Comparison of ENCODE assay signal across 7 mouse cellular contexts in genomic region chr4:40877528-40877927, GRCm38 (mm10). TPM values are rescaled to one million over a fixed set of nuclear protein-coding genes. Genes with fewer than 3 reads are reported as not detected.
DNase-seq lines count a peak whose midpoint lies in the region; ATAC-seq lines count a peak whose summit lies in the region.

No protein-coding gene starts in this region.

- no peaks in the 10 kb centered on the region for H3K36me3 ChIP-seq in hindbrain, embryonic 13.5 days
- H3K36me3 ChIP-seq in hindbrain, embryonic 16.5 days (ENCODE audit: control insufficient read depth, insufficient read depth, low read length), result no peaks in the 10 kb centered on the region
- no peaks in the 10 kb centered on the region for H3K36me3 ChIP-seq in limb, embryonic 15.5 days

- DNase-seq in 416B (ENCODE audit: low read depth), result peak; percentile 44
- DNase-seq in frontal cortex, postnatal 14 days (ENCODE audit: low spot score in 2 of 2), result no peak
- DNase-seq in retina, postnatal 1 day, result no peak

- no peak overlapping the region for H3K4me3 ChIP-seq in hindbrain, embryonic 13.5 days
- no peak overlapping the region for H3K4me3 ChIP-seq in hindbrain, embryonic 16.5 days (ENCODE audit: low read length)
- H3K4me3 ChIP-seq in brown adipose tissue, adult 24 weeks (ENCODE audit: insufficient read depth, low read depth, low read length), result peak overlapping the region; percentile 30
- 0 out of 2 replicates have a peak overlapping the region, but pooled peaks have one; percentile 14 for H3K4me3 ChIP-seq in limb, embryonic 15.5 days

- H3K27me3 ChIP-seq in hindbrain, embryonic 13.5 days, result no peaks in the 10 kb centered on the region
- no peaks in the 10 kb centered on the region for H3K27me3 ChIP-seq in hindbrain, embryonic 16.5 days (replicated peaks; ENCODE audit: control insufficient read depth, insufficient read depth, low read length)
- no peaks in the 10 kb centered on the region for H3K27me3 ChIP-seq in limb, embryonic 15.5 days

- WGBS in hindbrain, embryonic 13.5 days, result 88% methylated on average over 5 of the region's 5 CpGs
- 85% methylated on average over 5 of the region's 5 CpGs for WGBS in hindbrain, embryonic 16.5 days
- WGBS in limb, embryonic 15.5 days, result 71% methylated on average over 5 of the region's 5 CpGs

- H3K4me2 ChIP-seq in hindbrain, embryonic 13.5 days, result no peak overlapping the region
- H3K4me2 ChIP-seq in hindbrain, embryonic 16.5 days (ENCODE audit: low read length), result no peak overlapping the region
- peak overlapping the region; percentile 31 for H3K4me2 ChIP-seq in limb, embryonic 15.5 days

- H3K27ac ChIP-seq in hindbrain, embryonic 13.5 days, result 0 out of 2 replicates have a peak overlapping the region, but pooled peaks have one; percentile 35
- H3K27ac ChIP-seq in hindbrain, embryonic 16.5 days (ENCODE audit: low read depth, low read length), result no peak overlapping the region
- peak overlapping the region; percentile 40; the same call in 1 of the 2 replicates for H3K27ac ChIP-seq in brown adipose tissue, adult 24 weeks (replicated peaks; ENCODE audit: low read depth, low read length)
- H3K27ac ChIP-seq in limb, embryonic 15.5 days, result peak overlapping the region; percentile 83

- ATAC-seq in hindbrain, embryonic 13.5 days (ENCODE audit: low FRiP score), result no peak
- ATAC-seq in hindbrain, embryonic 16.5 days, result no peak
- ATAC-seq in limb, embryonic 15.5 days (ENCODE audit: insufficient number of reproducible peaks, low FRiP score, low TSS enrichment, low read depth), result no peak

- H3K9ac ChIP-seq in hindbrain, embryonic 13.5 days, result no peak overlapping the region
- H3K9ac ChIP-seq in hindbrain, embryonic 16.5 days (ENCODE audit: low read depth, low read length), result no peak overlapping the region
- H3K9ac ChIP-seq in limb, embryonic 15.5 days, result no peak overlapping the region

- no peaks in the 10 kb centered on the region for H3K9me3 ChIP-seq in hindbrain, embryonic 13.5 days
- H3K9me3 ChIP-seq in hindbrain, embryonic 16.5 days (ENCODE audit: control insufficient read depth, low read length), result no peaks in the 10 kb centered on the region
- no peaks in the 10 kb centered on the region for H3K9me3 ChIP-seq in limb, embryonic 15.5 days

- peaks cover 23% of the 10 kb centered on the region for H3K4me1 ChIP-seq in hindbrain, embryonic 13.5 days (replicated peaks)
- H3K4me1 ChIP-seq in hindbrain, embryonic 16.5 days (ENCODE audit: control insufficient read depth, insufficient read depth, low read depth, low read length), result peaks cover 13% of the 10 kb centered on the region
- 0 out of 2 replicates have a peak, but pooled peaks cover 7% of the 10 kb centered on the region for H3K4me1 ChIP-seq in brown adipose tissue, adult 24 weeks (ENCODE audit: control insufficient read depth, insufficient read depth, insufficient read length, low read length)
- peaks cover 48% of the 10 kb centered on the region for H3K4me1 ChIP-seq in limb, embryonic 15.5 days

RNA-seq across cellular contexts. Expression of gene B4galt1, which starts 23.7 kb away (rescaled TPM):
- polyA plus RNA-seq in hindbrain, embryonic 13.5 days (2015; fragmentation: Nextera tagmentation; extraction: Ambion mirVana), result 9.0 and 9.6 TPM in 2 replicates
- 6.6 and 9.3 TPM in 2 replicates for polyA plus RNA-seq in hindbrain, embryonic 16.5 days (2015; fragmentation: Nextera tagmentation; extraction: Ambion mirVana)
- polyA plus RNA-seq in brown adipose tissue, adult 24 weeks (2012; ENCODE audit: insufficient read depth, insufficient read length, missing spikeins), result 33.0 and 33.8 TPM in 2 replicates
- 50.3 and 58.1 TPM in 2 replicates for polyA plus RNA-seq in limb, embryonic 15.5 days (2015; fragmentation: Nextera tagmentation; extraction: Ambion mirVana)

RNA-seq across cellular contexts. Expression of gene Spink4, which starts 42.3 kb away (rescaled TPM):
- not detected in 2 replicates for polyA plus RNA-seq in hindbrain, embryonic 13.5 days (2015; fragmentation: Nextera tagmentation; extraction: Ambion mirVana)
- not detected in 2 replicates for polyA plus RNA-seq in hindbrain, embryonic 16.5 days (2015; fragmentation: Nextera tagmentation; extraction: Ambion mirVana)
- not detected in 2 replicates for polyA plus RNA-seq in brown adipose tissue, adult 24 weeks (2012; ENCODE audit: insufficient read depth, insufficient read length, missing spikeins)
- polyA plus RNA-seq in limb, embryonic 15.5 days (2015; fragmentation: Nextera tagmentation; extraction: Ambion mirVana), result not detected in 2 replicates

Comparison
In these comparisons a context has a peak if more than half of its experiments do, and no peak if none do; other contexts are left out.
1. H3K4me3 ChIP-seq: peak in brown adipose tissue, adult 24 weeks (single experiment) and limb, embryonic 15.5 days (single experiment); none in hindbrain, embryonic 13.5 days (single experiment) and hindbrain, embryonic 16.5 days (single experiment).